9 mouse cellular contexts compared by ENCODE assay signal in the genomic region with DNA sequence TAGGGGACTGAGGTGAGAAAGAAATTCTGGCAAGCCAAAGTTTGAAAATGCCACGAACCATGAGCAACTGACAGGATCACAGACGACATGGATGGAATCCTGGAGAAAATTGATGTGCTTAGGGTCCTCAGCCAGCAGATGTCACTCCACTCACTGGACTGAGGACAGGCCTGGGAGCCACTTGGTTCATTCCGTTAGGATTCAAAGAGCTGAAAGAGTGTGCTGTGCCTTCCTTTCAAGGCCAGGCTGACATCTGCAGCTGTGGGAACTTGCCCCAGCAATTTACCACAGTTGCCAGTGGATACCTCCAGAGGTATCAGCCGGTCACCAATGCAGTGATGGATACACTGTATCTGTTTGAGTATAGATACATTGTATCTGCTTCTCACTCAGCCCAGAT. TPM values are rescaled to one million over a fixed set of nuclear protein-coding genes. Genes with fewer than 3 reads are reported as not detected.
DNase-seq lines count a peak whose midpoint lies in the region.
"Had no signal": no experiment of that assay in that cellular context is flagged by ENCODE, and none has a peak within 500 bp of the region (broad histone marks: within the 10 kb centered on the region; RNA-seq: fewer than 3 reads in every experiment).

No protein-coding gene starts in this region.

- DNase-seq in heart, postnatal 10 days = peak; percentile 37 to 53
- DNase-seq in heart, adult 11 months = no peak
- DNase-seq in lung, postnatal 10 days = peak; percentile 61
- DNase-seq in lung, postnatal 25 days (ENCODE audit: low spot score) = no peak
- DNase-seq in cerebellum, postnatal 10 days = peak; percentile 69 to 72
- DNase-seq in testis, postnatal 10 days (ENCODE audit: low spot score) = peak; percentile 64
- no peak for DNase-seq in left cerebral cortex, adult 11 months (ENCODE audit: low spot score)
- DNase-seq in thymus, postnatal 4 days = no peak
- DNase-seq: gastrocnemius, postnatal 25 days had no signal

- intact Hi-C loops in heart, postnatal 10 days (cut with DNase I) = loop anchor here (5.0 kb wide), 1 partner anchor 42 kb away; no protein-coding TSS in a partner anchor

RNA-seq across cellular contexts. Expression of a gene that starts 41.1 kb away (rescaled TPM):
- total RNA-seq in heart, postnatal 10 days (2021) = 1 to 10 TPM; 8.0 to 9.5 TPM

Comparison
In these comparisons a context has a peak if more than half of its experiments do, and no peak if none do; other contexts are left out.
1. DNase-seq: peak in heart, postnatal 10 days (2 of 2), lung, postnatal 10 days (single experiment), cerebellum, postnatal 10 days (2 of 2) and testis, postnatal 10 days (single experiment); none in heart, adult 11 months (single experiment), lung, postnatal 25 days (single experiment), left cerebral cortex, adult 11 months (single experiment) and thymus, postnatal 4 days (single experiment).